Mouse (Mus musculus) stomach, embryonic 16.5 days (tissue): ENCODE data around the gene Spi1. TPM values are rescaled to one million over a fixed set of nuclear protein-coding genes. Genes with fewer than 3 reads are reported as not detected.
A peak's percentile ranks its signal among the peaks of the same experiment; 100 is the strongest.

ENCODE experiments used
- ATAC-seq: fragments of 200-750 bp; cut with Nextera tagmentation; 2 replicates; pipeline ENCODE4 v1.8.0; 2017; ENCODE audit warnings: moderate number of reproducible peaks, moderate TSS enrichment; ENCODE audit not compliant: insufficient read depth, low FRiP score
- H3K27ac ChIP-seq: fragments of 300-500 bp; sonication (generic); 2 replicates; pipeline ENCODE4 v1.5.1; 2014; ENCODE audit warnings: low read length
- H3K27me3 ChIP-seq: fragments of 300-500 bp; sonication (generic); 2 replicates; pipeline ENCODE4 v1.6.1; 2014; ENCODE audit warnings: low read length, control low read depth, mixed read lengths; ENCODE audit not compliant: control insufficient read depth, insufficient read depth
- H3K36me3 ChIP-seq: fragments of 300-500 bp; sonication (generic); 2 replicates; pipeline ENCODE4 v1.6.1; 2014; ENCODE audit warnings: low read length; ENCODE audit not compliant: control insufficient read depth, insufficient read depth
- H3K4me1 ChIP-seq: fragments of 300-500 bp; sonication (generic); 2 replicates; pipeline ENCODE4 v1.6.1; 2014; ENCODE audit warnings: low read length, control low read depth, mixed read lengths; ENCODE audit not compliant: control insufficient read depth, insufficient read depth
- H3K4me2 ChIP-seq: fragments of 300-500 bp; sonication (generic); 2 replicates; pipeline ENCODE4 v1.6.1; 2014; ENCODE audit warnings: low read depth, low read length, mixed read lengths
- H3K4me3 ChIP-seq: fragments of 300-500 bp; sonication (generic); replicated peaks from 2 replicates; pipeline ENCODE4 v1.5.1; 2014; ENCODE audit warnings: mild to moderate bottlenecking, low read length
- H3K9ac ChIP-seq: fragments of 300-500 bp; sonication (generic); 2 replicates; pipeline ENCODE4 v1.6.1; 2014; ENCODE audit warnings: low read length
- H3K9me3 ChIP-seq: fragments of 300-500 bp; sonication (generic); replicated peaks from 2 replicates; pipeline ENCODE4 v1.6.1; 2016; ENCODE audit warnings: low read length, control low read depth; ENCODE audit not compliant: control insufficient read depth
- WGBS: fragments of 180-500 bp; shearing (Covaris S2); extraction: QIAGEN DNeasy Blood & Tissue Kit; methylation state at CpG from one replicate; pipeline ENCODE4 v1.1.7; 2014; 5-methylcytosine and 5-hydroxymethylcytosine counted together
- polyA plus RNA-seq: library from polyadenylated mRNA; unstranded; fragments of >200 nt; fragmentation: Nextera tagmentation; extraction: Ambion mirVana; gene quantifications from 2 replicates; pipeline ENCODE4 v1.2.1, GENCODE M21; 2015

The Spi1 gene
- polyA plus RNA-seq, 1 experiment from 2014 or later = 6.7 TPM

GRCm38 (mm10) chr2:91052752-91053151 lies 29.4 kb upstream of the Spi1 start:
- WGBS = 43% methylated on average over 2 of the region's 2 CpGs
- Histone ChIP-seq H3K4me3 (no peak overlapping the region), H3K36me3 (peaks cover 17% of the 10 kb centered on the region), H3K9me3 (no peaks in the 10 kb centered on the region), H3K27ac (no peak overlapping the region), H3K9ac (no peak overlapping the region), H3K27me3 (no peaks in the 10 kb centered on the region), H3K4me2 (no peak overlapping the region), H3K4me1 (peaks cover 7% of the 10 kb centered on the region)
- ATAC-seq = no peak

- Histone ChIP-seq H3K36me3 (peaks cover 18% of the 10 kb centered on the region), H3K4me2 (peak overlapping the region; percentile 57), H3K4me3 (peak overlapping the region; percentile 78), H3K4me1 (peaks cover 7% of the 10 kb centered on the region), H3K9ac (peak overlapping the region; percentile 64), H3K27ac (no peak overlapping the region), H3K9me3 (no peaks in the 10 kb centered on the region), H3K27me3 (no peaks in the 10 kb centered on the region)
- peak; percentile 32; the same call in 1 of the 2 replicates for ATAC-seq
- WGBS = 1% methylated on average over 6 of the region's 6 CpGs
These were observed 28.8 kb upstream of the Spi1 start for GRCm38 (mm10) chr2:91053181-91053933.

- no peaks in the 10 kb centered on the region for H3K27me3 ChIP-seq
- WGBS = under 1% methylated on average over 40 of the region's 40 CpGs
- no peaks in the 10 kb centered on the region for H3K9me3 ChIP-seq
- peak within 1 kb of the TSS; percentile 72 for H3K27ac ChIP-seq
- peaks cover 24% of the 10 kb centered on the region for H3K36me3 ChIP-seq
- peaks cover 7% of the 10 kb centered on the region for H3K4me1 ChIP-seq
- H3K9ac ChIP-seq = peak within 1 kb of the TSS; percentile 85
- peak within 1 kb of the TSS; percentile 78 for H3K4me3 ChIP-seq
- ATAC-seq = peak; percentile 99
- H3K4me2 ChIP-seq = peak within 1 kb of the TSS; percentile 99
These were observed 28.2 kb upstream of the Spi1 start, which contains the start of gene Psmc3 for GRCm38 (mm10) chr2:91053934-91054382. Gene Psmc3, plus strand, starts transcription at chr2:91054009.

- no peak overlapping the region for H3K27ac ChIP-seq
- H3K4me2 ChIP-seq = no peak overlapping the region
- H3K9me3 ChIP-seq = no peaks in the 10 kb centered on the region
- no peak overlapping the region for H3K4me3 ChIP-seq
- no peaks in the 10 kb centered on the region for H3K27me3 ChIP-seq
- 88% methylated on average over 5 of the region's 5 CpGs for WGBS
- peaks cover 29% of the 10 kb centered on the region for H3K36me3 ChIP-seq
- H3K4me1 ChIP-seq = peaks cover 12% of the 10 kb centered on the region
- no peak for ATAC-seq
- no peak overlapping the region for H3K9ac ChIP-seq
These were observed 23.8 kb upstream of the Spi1 start for GRCm38 (mm10) chr2:91058435-91058834.

- Histone ChIP-seq H3K9me3 (no peaks in the 10 kb centered on the region), H3K4me3 (no peak overlapping the region), H3K27me3 (no peaks in the 10 kb centered on the region), H3K27ac (no peak overlapping the region), H3K36me3 (peaks cover 34% of the 10 kb centered on the region), H3K9ac (no peak overlapping the region), H3K4me1 (peaks cover 12% of the 10 kb centered on the region), H3K4me2 (no peak overlapping the region)
- ATAC-seq = no peak
- WGBS = 96% methylated on average over 2 of the region's 2 CpGs
These were observed 22.8 kb upstream of the Spi1 start for GRCm38 (mm10) chr2:91059376-91059775.

- H3K4me3 ChIP-seq = no peak overlapping the region
- H3K36me3 ChIP-seq = peaks cover 28% of the 10 kb centered on the region
- H3K4me2 ChIP-seq = no peak overlapping the region
- peaks cover 5% of the 10 kb centered on the region; the same call in 1 of the 2 replicates for H3K4me1 ChIP-seq
- no peak overlapping the region for H3K9ac ChIP-seq
- H3K27ac ChIP-seq = no peak overlapping the region
- WGBS = 80% methylated on average over 10 of the region's 10 CpGs
- no peak for ATAC-seq
- H3K27me3 ChIP-seq = no peaks in the 10 kb centered on the region
- H3K9me3 ChIP-seq = no peaks in the 10 kb centered on the region
These were observed 21.4 kb upstream of the Spi1 start for GRCm38 (mm10) chr2:91060544-91061355.

- Histone ChIP-seq H3K36me3 (peaks cover 17% of the 10 kb centered on the region), H3K4me2 (no peak overlapping the region), H3K27me3 (no peaks in the 10 kb centered on the region), H3K4me3 (no peak overlapping the region), H3K9ac (no peak overlapping the region), H3K4me1 (peaks cover 5% of the 10 kb centered on the region; the same call in 1 of the 2 replicates), H3K27ac (peak overlapping the region; percentile 82), H3K9me3 (no peaks in the 10 kb centered on the region)
- peak; percentile 63 for ATAC-seq
- WGBS = 68% methylated on average over 6 of the region's 6 CpGs
These were observed 20.2 kb upstream of the Spi1 start for GRCm38 (mm10) chr2:91061849-91062481.

GRCm38 (mm10) chr2:91062779-91063606 lies 19.2 kb upstream of the Spi1 start:
- Histone ChIP-seq H3K27me3 (no peaks in the 10 kb centered on the region), H3K4me1 (peaks cover 5% of the 10 kb centered on the region; the same call in 1 of the 2 replicates), H3K9me3 (no peaks in the 10 kb centered on the region), H3K4me3 (no peak overlapping the region), H3K4me2 (no peak overlapping the region), H3K9ac (no peak overlapping the region), H3K27ac (peak overlapping the region; percentile 82; the same call in 1 of the 2 replicates), H3K36me3 (peaks cover 17% of the 10 kb centered on the region)
- no peak for ATAC-seq
- WGBS = 83% methylated on average over 16 of the region's 16 CpGs
